Mouse (Mus musculus): ENCODE results near the gene Gm3029.
"Not testable (repeated sequence)": the region's sequence is repeated elsewhere in the genome, so short reads cannot be mapped to it uniquely, and the experiment has no call there.

GRCm38 (mm10) chr14:3963247-3963646, 31.7 kb downstream of the Gm3029 start, which contains the start of gene Gm3095:
- TF ChIP-seq CTCF (IDR thresholded peaks at IDR 0.05; ENCODE audit: borderline replicate concordance, insufficient read depth, low read length); POLR2A (IDR thresholded peaks at IDR 0.05; ENCODE audit: low read depth, low read length): not testable (repeated sequence)

All from embryonic fibroblast, embryonic 13.5 days (primary cell).